Mouse (Mus musculus) Muller cell, postnatal 12 days (primary cell): ENCODE results near the gene Slc26a5.
A peak's percentile ranks its signal among the peaks of the same experiment; 100 is the strongest.

Source experiments
- DNase-seq: peaks from one replicate; pipeline ENCODE4 v3.0.0-alpha.2; 2015; ENCODE audit errors: inconsistent ontology term

The Slc26a5 gene

GRCm38 (mm10) chr5:21865346-21866107 lies at the start of gene Slc26a5:
Gene Slc26a5 (minus strand): TSS chr5:21865604.
- DNase-seq: peak; percentile 20

- DNase-seq: no peak
These were observed 49.4 kb upstream of the Slc26a5 start for GRCm38 (mm10) chr5:21914776-21915175.

- no peak for DNase-seq
These were observed 47.6 kb upstream of the Slc26a5 start for GRCm38 (mm10) chr5:21912835-21913530.

- no peak for DNase-seq
These were observed 45.3 kb upstream of the Slc26a5 start for GRCm38 (mm10) chr5:21910726-21911125.

GRCm38 (mm10) chr5:21909713-21910112 lies 44.3 kb upstream of the Slc26a5 start:
- DNase-seq: no peak

GRCm38 (mm10) chr5:21901411-21901810 lies 36.0 kb upstream of the Slc26a5 start:
- no peak for DNase-seq

GRCm38 (mm10) chr5:21900891-21901290 lies 35.5 kb upstream of the Slc26a5 start:
- no peak for DNase-seq

- no peak for DNase-seq
These were observed 33.5 kb upstream of the Slc26a5 start for GRCm38 (mm10) chr5:21898875-21899274.

GRCm38 (mm10) chr5:21896586-21896985 lies 31.2 kb upstream of the Slc26a5 start:
- DNase-seq: no peak

- DNase-seq: no peak
These were observed 28.8 kb upstream of the Slc26a5 start for GRCm38 (mm10) chr5:21894168-21894567.

GRCm38 (mm10) chr5:21866750-21867149 lies 1.3 kb upstream of the Slc26a5 start:
- no peak for DNase-seq

- peak; percentile 41 for DNase-seq
These were observed 908 bp upstream of the Slc26a5 start for GRCm38 (mm10) chr5:21866311-21866712.

- DNase-seq: no peak
These were observed 6.8 kb downstream of the Slc26a5 start for GRCm38 (mm10) chr5:21858653-21859052.

- no peak for DNase-seq
These were observed 13.6 kb downstream of the Slc26a5 start for GRCm38 (mm10) chr5:21851679-21852340.

- no peak for DNase-seq
These were observed 18.0 kb downstream of the Slc26a5 start for GRCm38 (mm10) chr5:21847438-21847837.

- no peak for DNase-seq
These were observed 18.7 kb downstream of the Slc26a5 start for GRCm38 (mm10) chr5:21846616-21847290.

GRCm38 (mm10) chr5:21844676-21845075 lies 20.7 kb downstream of the Slc26a5 start:
- DNase-seq: no peak

- DNase-seq: no peak
These were observed 33.6 kb downstream of the Slc26a5 start for GRCm38 (mm10) chr5:21831761-21832160.

GRCm38 (mm10) chr5:21828855-21829254 lies 36.5 kb downstream of the Slc26a5 start:
- DNase-seq: no peak

- no peak for DNase-seq
These were observed 37.8 kb downstream of the Slc26a5 start for GRCm38 (mm10) chr5:21827643-21828042.

GRCm38 (mm10) chr5:21826370-21826769 lies 39.0 kb downstream of the Slc26a5 start:
- no peak for DNase-seq

GRCm38 (mm10) chr5:21813994-21814393 lies 51.4 kb downstream of the Slc26a5 start:
- DNase-seq: no peak
